Comparison of ENCODE assay signal across 16 mouse cellular contexts in genomic region chr13:94212716-94213115, GRCm38 (mm10).
A peak's percentile ranks its signal among the peaks of the same experiment; 100 is the strongest.
DNase-seq lines count a peak whose midpoint lies in the region; ATAC-seq and TF ChIP-seq lines count a peak whose summit lies in the region.
"Had no signal": no experiment of that assay in that cellular context is flagged by ENCODE, and none has a peak within 500 bp of the region (broad histone marks: within the 10 kb centered on the region; RNA-seq: fewer than 3 reads in every experiment).

No protein-coding gene starts in this region.

- H3K4me3 ChIP-seq in cerebellum, adult 2 months (replicated peaks; ENCODE audit: insufficient read depth, low read depth, low read length), result no peak overlapping the region
- H3K4me3 ChIP-seq in kidney, postnatal 0 days (replicated peaks; ENCODE audit: low read depth, low read length), result no peak overlapping the region
- no peak overlapping the region for H3K4me3 ChIP-seq in kidney, embryonic 14.5 days (ENCODE audit: low read length)
- no peak overlapping the region for H3K4me3 ChIP-seq in small intestine, adult 2 months (ENCODE audit: low read depth, low read length)
- H3K4me3 ChIP-seq: liver, embryonic 13.5 days; midbrain, embryonic 12.5 days; neural tube, embryonic 13.5 days had no signal

- no peak overlapping the region for H3K9ac ChIP-seq in kidney, postnatal 0 days (ENCODE audit: low read depth, low read length)
- H3K9ac ChIP-seq in kidney, embryonic 14.5 days (ENCODE audit: low read depth, low read length), result no peak overlapping the region
- H3K9ac ChIP-seq: liver, embryonic 13.5 days; midbrain, embryonic 12.5 days; neural tube, embryonic 13.5 days had no signal

- DNase-seq in cerebellum, adult 2 months, result no peak
- DNase-seq in cerebellum, adult 9-10 months, result no peak
- no peak for DNase-seq in kidney, postnatal 0 days (ENCODE audit: low spot score)
- peak; percentile 7 for DNase-seq in lung, postnatal 36 days
- DNase-seq in lung, postnatal 10 days, result no peak
- DNase-seq in right cerebral cortex, postnatal 25 days, result no peak
- DNase-seq: adrenal gland, adult 8-10 months; cerebellum, adult 11 months; gastrocnemius, postnatal 14 days; liver, embryonic 13.5 days; right cerebral cortex, adult 18-20 months had no signal

- H3K27me3 ChIP-seq in cerebellum, adult 2 months (ENCODE audit: control insufficient read depth, insufficient read depth, low read length), result no peaks in the 10 kb centered on the region
- no peaks in the 10 kb centered on the region for H3K27me3 ChIP-seq in kidney, postnatal 0 days (ENCODE audit: insufficient read depth, low read length)
- H3K27me3 ChIP-seq in kidney, embryonic 14.5 days (ENCODE audit: control insufficient read depth, insufficient read depth, low read length), result no peaks in the 10 kb centered on the region
- H3K27me3 ChIP-seq in small intestine, adult 2 months (ENCODE audit: control insufficient read depth, insufficient read depth, low read length), result no peaks in the 10 kb centered on the region
- H3K27me3 ChIP-seq: liver, embryonic 13.5 days; midbrain, embryonic 12.5 days; neural tube, embryonic 13.5 days had no signal

- no peak overlapping the region for H3K4me2 ChIP-seq in kidney, postnatal 0 days (ENCODE audit: low read length)
- H3K4me2 ChIP-seq in kidney, embryonic 14.5 days (replicated peaks; ENCODE audit: low read depth, low read length), result no peak overlapping the region
- H3K4me2 ChIP-seq: liver, embryonic 13.5 days; midbrain, embryonic 12.5 days; neural tube, embryonic 13.5 days had no signal

- no peak for ATAC-seq in kidney, postnatal 0 days (replicated peaks; ENCODE audit: low FRiP score, low read depth)
- ATAC-seq in kidney, embryonic 14.5 days (ENCODE audit: low FRiP score, low TSS enrichment), result no peak

- 0 out of 2 replicates have a peak, but pooled peaks cover 9% of the 10 kb centered on the region for H3K36me3 ChIP-seq in kidney, postnatal 0 days (ENCODE audit: insufficient read depth, low read length)
- peaks cover 8% of the 10 kb centered on the region; the same call in 1 of the 2 replicates for H3K36me3 ChIP-seq in kidney, embryonic 14.5 days (ENCODE audit: control insufficient read depth, insufficient read depth, low read length)
- peaks cover 10% of the 10 kb centered on the region for H3K36me3 ChIP-seq in small intestine, adult 2 months (ENCODE audit: control insufficient read depth, insufficient read depth, low read length)
- H3K36me3 ChIP-seq: G1E had no signal

- no peak for TF ChIP-seq POLR2A in cerebellum, adult 2 months (IDR thresholded peaks at IDR 0.05; ENCODE audit: borderline replicate concordance, insufficient read depth, low read length)
- TF ChIP-seq POLR2A in small intestine, adult 2 months (IDR thresholded peaks at IDR 0.05; ENCODE audit: low read depth, low read length), result no peak

- no peaks in the 10 kb centered on the region for H3K4me1 ChIP-seq in cerebellum, adult 2 months (ENCODE audit: control insufficient read depth, insufficient read depth, low read length)
- no peaks in the 10 kb centered on the region for H3K4me1 ChIP-seq in kidney, postnatal 0 days (replicated peaks; ENCODE audit: insufficient read depth, low read length)
- H3K4me1 ChIP-seq in kidney, embryonic 14.5 days (ENCODE audit: control insufficient read depth, insufficient read depth, low read length), result 0 out of 2 replicates have a peak, but pooled peaks cover 3% of the 10 kb centered on the region
- H3K4me1 ChIP-seq in small intestine, adult 2 months (ENCODE audit: control insufficient read depth, insufficient read depth, insufficient read length, low read length), result no peaks in the 10 kb centered on the region
- H3K4me1 ChIP-seq: liver, embryonic 13.5 days had no signal

- no peak overlapping the region for H3K27ac ChIP-seq in cerebellum, adult 2 months (ENCODE audit: insufficient read depth, low read length)
- no peak overlapping the region for H3K27ac ChIP-seq in kidney, postnatal 0 days
- no peak overlapping the region for H3K27ac ChIP-seq in kidney, embryonic 14.5 days (ENCODE audit: low read depth, low read length)
- H3K27ac ChIP-seq in small intestine, adult 2 months (ENCODE audit: insufficient read depth, low read depth, low read length), result no peak overlapping the region
- H3K27ac ChIP-seq: liver, embryonic 13.5 days; neural tube, embryonic 13.5 days had no signal

- peak; percentile 28; the same call in 1 of the 2 replicates for TF ChIP-seq CTCF in cerebellum, adult 2 months (IDR thresholded peaks at IDR 0.05; ENCODE audit: borderline replicate concordance, insufficient read depth, low read depth, low read length)
- TF ChIP-seq CTCF in kidney, postnatal 0 days (IDR thresholded peaks at IDR 0.05; ENCODE audit: low read depth), result peak; percentile 63
- TF ChIP-seq CTCF in small intestine, adult 2 months (IDR thresholded peaks at IDR 0.05; ENCODE audit: extremely low read depth, insufficient read length, insufficient replicate concordance, low read depth, low read length), result peak; percentile 29; the same call in 1 of the 2 replicates

- 84% methylated on average over 2 of the region's 2 CpGs for WGBS in cerebellum, adult 2 months
- WGBS in kidney, postnatal 0 days, result 92% methylated on average over 2 of the region's 2 CpGs
- 89% methylated on average over 2 of the region's 2 CpGs for WGBS in kidney, embryonic 14.5 days
- WGBS in small intestine, adult 2 months, result 89% methylated on average over 2 of the region's 2 CpGs

- H3K9me3 ChIP-seq in kidney, postnatal 0 days (replicated peaks; ENCODE audit: low read length), result no peaks in the 10 kb centered on the region
- H3K9me3 ChIP-seq in kidney, embryonic 14.5 days (ENCODE audit: control insufficient read depth, low read length), result peaks cover 3% of the 10 kb centered on the region; the same call in 1 of the 2 replicates
- H3K9me3 ChIP-seq: G1E; neural tube, embryonic 13.5 days had no signal
